Comparison of ENCODE assay signal across 9 mouse cellular contexts in the genomic region with DNA sequence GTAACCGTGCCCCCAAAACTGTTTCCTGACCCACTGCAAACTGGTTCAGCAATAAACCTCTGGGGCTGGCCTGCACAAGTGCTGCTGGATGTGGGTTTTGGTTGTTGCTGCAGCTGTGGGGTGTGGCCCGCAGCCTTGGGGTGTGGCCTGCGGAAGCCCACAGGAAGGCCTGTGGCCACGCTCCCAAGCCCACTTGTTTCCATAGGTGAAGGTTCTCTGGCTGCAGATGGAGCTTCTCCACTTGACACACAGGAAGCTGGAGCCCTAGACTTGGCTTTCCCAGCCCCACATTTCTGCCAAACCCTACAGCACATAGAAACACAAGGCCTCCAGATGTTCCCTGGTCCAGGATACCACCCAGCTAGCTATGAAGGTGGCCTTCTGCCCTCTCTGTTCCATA. TPM values are rescaled to one million over a fixed set of nuclear protein-coding genes. Genes with fewer than 3 reads are reported as not detected.
DNase-seq lines count a peak whose midpoint lies in the region; ATAC-seq lines count a peak whose summit lies in the region.
"Had no signal": no experiment of that assay in that cellular context is flagged by ENCODE, and none has a peak within 500 bp of the region (broad histone marks: within the 10 kb centered on the region; RNA-seq: fewer than 3 reads in every experiment).

No protein-coding gene starts in this region.

- no peaks in the 10 kb centered on the region for H3K4me1 ChIP-seq in liver, embryonic 16.5 days (ENCODE audit: control insufficient read depth, low read depth, low read length)
- H3K4me1 ChIP-seq in liver, embryonic 11.5 days (replicated peaks; ENCODE audit: control insufficient read depth, insufficient read depth, low read length), result no peaks in the 10 kb centered on the region
- no peaks in the 10 kb centered on the region for H3K4me1 ChIP-seq in forebrain, embryonic 12.5 days

- no peak overlapping the region for H3K9ac ChIP-seq in liver, embryonic 16.5 days (ENCODE audit: low read depth, low read length)
- no peak overlapping the region for H3K9ac ChIP-seq in liver, embryonic 11.5 days (ENCODE audit: low read depth, low read length)
- no peak overlapping the region for H3K9ac ChIP-seq in forebrain, embryonic 12.5 days

- no peak overlapping the region for H3K27ac ChIP-seq in liver, embryonic 16.5 days (ENCODE audit: low read length)
- H3K27ac ChIP-seq in liver, embryonic 11.5 days (ENCODE audit: low read depth, low read length), result no peak overlapping the region
- no peak overlapping the region for H3K27ac ChIP-seq in forebrain, embryonic 12.5 days
- H3K27ac ChIP-seq: macrophage had no signal

- WGBS in liver, embryonic 16.5 days (ENCODE audit: insufficient replicate concordance), result 27% methylated on average over 4 of the region's 4 CpGs
- WGBS in liver, embryonic 11.5 days, result 53% methylated on average over 4 of the region's 4 CpGs
- WGBS in forebrain, embryonic 12.5 days, result 91% methylated on average over 4 of the region's 4 CpGs

- 0 out of 2 replicates have a peak, but pooled peaks have one; percentile 13 for ATAC-seq in liver, embryonic 16.5 days (ENCODE audit: low read depth)
- no peak for ATAC-seq in liver, embryonic 11.5 days (replicated peaks; ENCODE audit: low FRiP score)
- no peak for ATAC-seq in forebrain, embryonic 12.5 days (ENCODE audit: low FRiP score)

- H3K4me2 ChIP-seq in liver, embryonic 16.5 days (ENCODE audit: low read depth, low read length), result no peak overlapping the region
- H3K4me2 ChIP-seq in liver, embryonic 11.5 days, result no peak overlapping the region
- no peak overlapping the region for H3K4me2 ChIP-seq in forebrain, embryonic 12.5 days

- H3K9me3 ChIP-seq in liver, embryonic 16.5 days (replicated peaks; ENCODE audit: control insufficient read depth, low read length), result no peaks in the 10 kb centered on the region
- no peaks in the 10 kb centered on the region for H3K9me3 ChIP-seq in liver, embryonic 11.5 days (ENCODE audit: control insufficient read depth, low read length)
- H3K9me3 ChIP-seq in forebrain, embryonic 12.5 days, result no peaks in the 10 kb centered on the region

- no peak for DNase-seq in liver, embryonic 11.5 days (ENCODE audit: low spot score)
- peak; percentile 52 to 73 for DNase-seq in heart, adult 9 months (ENCODE audit: low spot score in 2 of 2)
- DNase-seq in lung, postnatal 4 days, result peak; percentile 24 to 62
- peak; percentile 81 for DNase-seq in thymus, postnatal 14 days
- no peak for DNase-seq in adrenal gland, adult (ENCODE audit: inconsistent age in 2 of 2, low spot score in 1 of 2)
- no peak for DNase-seq in layer of hippocampus, adult 9-10 months (ENCODE audit: low spot score)

- no peak overlapping the region for H3K4me3 ChIP-seq in liver, embryonic 16.5 days (ENCODE audit: low read depth, low read length)
- no peak overlapping the region for H3K4me3 ChIP-seq in liver, embryonic 11.5 days (ENCODE audit: low read depth, low read length)
- no peak overlapping the region for H3K4me3 ChIP-seq in forebrain, embryonic 12.5 days (replicated peaks)

- H3K36me3 ChIP-seq in liver, embryonic 16.5 days (ENCODE audit: control insufficient read depth, insufficient read depth), result no peaks in the 10 kb centered on the region
- no peaks in the 10 kb centered on the region for H3K36me3 ChIP-seq in liver, embryonic 11.5 days (ENCODE audit: control insufficient read depth, insufficient read depth, low read length)
- no peaks in the 10 kb centered on the region for H3K36me3 ChIP-seq in forebrain, embryonic 12.5 days (replicated peaks)

- H3K27me3 ChIP-seq in liver, embryonic 16.5 days (ENCODE audit: control insufficient read depth, insufficient read depth, low read depth, low read length), result no peaks in the 10 kb centered on the region
- H3K27me3 ChIP-seq in liver, embryonic 11.5 days (replicated peaks; ENCODE audit: control insufficient read depth, insufficient read depth, low read length), result no peaks in the 10 kb centered on the region
- no peaks in the 10 kb centered on the region for H3K27me3 ChIP-seq in forebrain, embryonic 12.5 days

RNA-seq across cellular contexts. Expression of gene Aox2, which starts 25.6 kb away (rescaled TPM):
- not detected in 2 replicates for polyA plus RNA-seq in liver, embryonic 16.5 days (2015; fragmentation: Nextera tagmentation; extraction: Ambion mirVana)
- not detected in 2 replicates for polyA plus RNA-seq in liver, embryonic 11.5 days (2014; fragmentation: Nextera tagmentation; extraction: Ambion mirVana)
- polyA plus RNA-seq in forebrain, embryonic 12.5 days (2016; fragmentation: Nextera tagmentation; extraction: Ambion mirVana), result 0.09 and 0.15 TPM in 2 replicates

Comparison
In these comparisons a context has a peak if more than half of its experiments do, and no peak if none do; other contexts are left out.
1. DNase-seq: peak in heart, adult 9 months (2 of 2), lung, postnatal 4 days (2 of 2) and thymus, postnatal 14 days (single experiment); none in liver, embryonic 11.5 days (single experiment), adrenal gland, adult (0 of 2) and layer of hippocampus, adult 9-10 months (single experiment).